Mouse (Mus musculus): Measurements from ENCODE around the gene Slit2. TPM values are rescaled to one million over a fixed set of nuclear protein-coding genes. Genes with fewer than 3 reads are reported as not detected.

Slit2 gene
- polyA plus RNA-seq (2012; rRNA removed; ENCODE audit: low replicate concordance) = 2.5 and 6.5 TPM in 2 replicates

DNA sequence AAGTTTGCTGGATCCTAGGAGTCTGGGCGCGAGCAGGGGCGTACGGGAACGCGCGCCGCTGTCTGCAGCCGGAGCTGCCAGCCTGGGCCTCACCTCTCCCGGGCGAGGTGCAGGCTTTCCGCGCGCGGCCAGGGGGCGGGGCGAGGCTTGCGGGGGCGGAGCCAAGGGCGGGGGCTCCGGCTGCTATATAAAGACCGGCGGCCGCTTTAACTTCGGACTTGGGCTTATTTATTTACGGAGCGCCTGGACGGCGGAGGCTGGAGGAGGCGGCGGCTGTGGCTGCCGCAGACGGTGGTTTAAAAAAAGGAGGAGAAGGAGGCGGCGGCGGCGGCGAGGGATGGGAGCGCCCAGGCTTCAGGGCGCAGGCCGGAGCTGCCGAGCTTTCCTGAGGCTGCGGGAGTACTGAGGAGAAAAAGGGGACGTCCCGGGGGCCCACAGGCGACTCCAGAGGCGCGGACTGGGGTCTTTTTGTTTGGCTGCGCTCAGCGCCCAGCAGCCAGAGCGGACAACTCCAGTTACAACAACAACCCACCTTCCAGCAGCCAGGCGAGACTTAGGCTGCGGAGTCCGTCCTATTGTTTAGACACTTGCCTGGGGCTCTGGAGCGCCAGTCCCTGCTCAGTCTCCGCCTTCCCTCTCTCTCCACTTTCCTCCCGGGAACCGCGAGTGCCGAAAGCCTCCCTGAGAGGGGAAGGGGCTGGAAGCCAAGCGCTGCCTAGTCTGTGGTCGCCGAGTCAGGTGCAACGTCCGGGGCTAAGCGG is at the start of gene Slit2:
Slit2 (plus strand) TSS at position 198 of the 761 bp plus-strand sequence.

GRCm38 (mm10) chr5:48327652-48328051 is 344.7 kb downstream of the Slit2 start, which contains the start of gene 5730480H06Rik:
TSS of gene 5730480H06Rik (plus strand) at chr5:48327952.

Data from subcutaneous adipose tissue, adult 2 months (tissue).